Mouse (Mus musculus) layer of hippocampus, adult 18-20 months (tissue): Measurements from ENCODE around the gene Spata45. TPM values are rescaled to one million over a fixed set of nuclear protein-coding genes. Genes with fewer than 3 reads are reported as not detected.

ENCODE experiments used
- DNase-seq, 2 experiments: peaks; one replicate each; pipeline ENCODE4 v3.0.0; 2022; ENCODE audit warnings: low spot score in 2 of 2
- total RNA-seq, 2 experiments: library from RNA; stranded (reverse); gene quantifications; 2 replicates each; pipeline ENCODE4 v1.2.3; 2021

The Spata45 gene
- total RNA-seq, 2 experiments from 2014 or later, result not detected

GRCm38 (mm10) chr1:191041352-191041751, 4.9 kb downstream of the Spata45 start:
- DNase-seq, result no peak

GRCm38 (mm10) chr1:191042106-191042505, 5.7 kb downstream of the Spata45 start:
- no peak for DNase-seq

GRCm38 (mm10) chr1:191042688-191043087, 6.2 kb downstream of the Spata45 start:
- no peak for DNase-seq

GRCm38 (mm10) chr1:191045264-191045663, 8.8 kb downstream of the Spata45 start:
- no peak for DNase-seq

- DNase-seq, result no peak
Measured at GRCm38 (mm10) chr1:191046231-191046824, 9.9 kb downstream of the Spata45 start.

DNA sequence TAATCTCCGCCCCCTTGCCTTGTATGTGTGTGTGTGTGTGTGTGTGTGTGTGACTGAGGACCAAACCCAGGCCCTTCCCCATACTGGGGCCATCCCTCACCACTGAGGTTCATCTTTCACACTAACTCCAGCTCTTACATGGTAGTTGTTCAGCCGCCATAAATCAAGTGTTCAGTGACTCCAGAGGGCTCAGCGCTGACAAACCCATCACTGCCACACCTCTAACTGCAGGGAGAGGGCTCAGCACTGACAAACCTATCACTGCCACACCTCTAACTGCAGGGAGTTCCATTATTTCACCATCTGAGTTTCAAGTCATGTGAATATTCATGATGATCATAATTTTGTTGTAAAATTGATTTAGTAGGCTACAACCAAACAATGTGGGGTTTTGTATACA, 17.1 kb downstream of the Spata45 start:
- DNase-seq, result no peak

- no peak for DNase-seq
Measured at GRCm38 (mm10) chr1:191054870-191055532, 18.6 kb downstream of the Spata45 start.

GRCm38 (mm10) chr1:191055533-191055873, 19.1 kb downstream of the Spata45 start:
- no peak for DNase-seq

DNA sequence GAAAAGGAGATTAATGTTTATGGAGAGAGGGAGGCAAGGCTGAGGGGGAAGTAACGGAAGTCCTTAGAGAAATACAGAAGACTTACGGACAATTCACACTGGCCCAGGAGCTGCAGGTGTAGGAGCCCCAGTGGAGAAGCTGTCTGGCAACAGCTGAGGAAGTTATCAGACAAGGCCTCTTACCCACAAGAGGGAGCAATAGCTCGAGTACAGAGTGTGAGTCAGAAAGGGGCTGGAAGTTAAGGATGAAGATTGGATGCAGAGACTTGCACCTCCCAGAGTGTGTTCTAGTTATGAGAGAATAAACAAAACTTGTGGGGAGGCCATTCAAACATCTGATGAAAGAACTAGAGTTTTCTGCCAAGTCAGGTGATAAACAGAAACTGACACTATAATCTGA, 21.0 kb downstream of the Spata45 start:
- DNase-seq, result no peak

GRCm38 (mm10) chr1:191062241-191062780, 25.9 kb downstream of the Spata45 start:
- no peak for DNase-seq

DNA sequence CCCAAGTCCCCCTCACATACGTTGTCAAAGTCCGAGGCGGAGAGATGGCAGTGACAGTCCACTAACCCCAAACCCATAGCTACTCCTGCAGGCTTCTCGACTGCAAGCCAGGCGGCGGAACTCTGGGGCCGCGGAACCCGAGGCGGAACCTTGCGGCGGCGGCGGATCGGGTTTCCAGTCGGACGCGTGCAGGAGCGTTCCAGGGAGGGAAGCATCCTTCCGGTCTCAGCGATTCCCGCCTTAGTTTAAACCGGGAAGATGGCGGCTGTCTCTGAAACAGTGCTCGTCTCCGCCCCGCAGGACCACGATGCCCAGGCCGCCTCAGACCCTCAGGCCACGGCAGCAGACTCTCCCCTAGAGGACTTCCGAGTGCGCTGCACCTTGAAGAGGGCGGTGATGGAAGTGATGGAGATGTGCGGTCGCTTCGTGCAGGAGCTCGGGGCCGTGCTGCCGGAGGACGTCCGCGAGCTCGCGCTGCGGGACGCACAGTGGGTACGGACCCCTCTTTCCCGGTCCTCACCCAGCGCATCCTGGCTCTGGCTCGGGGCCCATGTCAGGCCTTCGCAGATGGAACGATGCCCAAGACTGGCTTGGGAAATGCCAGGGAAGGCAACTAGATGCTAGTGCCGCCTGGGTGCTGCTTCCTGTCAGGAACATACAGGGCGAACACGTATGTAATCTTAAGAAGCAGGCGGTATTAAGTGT, 26.5 kb downstream of the Spata45 start, which contains the start of the genes Tatdn3 and Nsl1:
Gene Tatdn3 (minus strand): TSS at position 152 of the 705 bp plus-strand sequence.
Gene Nsl1 (plus strand): TSS at position 232 of the 705 bp plus-strand sequence.
- peak; percentile 87 to 92 for DNase-seq

- DNase-seq, result no peak
Measured at GRCm38 (mm10) chr1:191063700-191064099, 27.3 kb downstream of the Spata45 start.

GRCm38 (mm10) chr1:191064535-191064934, 28.1 kb downstream of the Spata45 start:
- DNase-seq, result no peak

- DNase-seq, result no peak
Measured at GRCm38 (mm10) chr1:191065188-191065587, 28.7 kb downstream of the Spata45 start.

DNA sequence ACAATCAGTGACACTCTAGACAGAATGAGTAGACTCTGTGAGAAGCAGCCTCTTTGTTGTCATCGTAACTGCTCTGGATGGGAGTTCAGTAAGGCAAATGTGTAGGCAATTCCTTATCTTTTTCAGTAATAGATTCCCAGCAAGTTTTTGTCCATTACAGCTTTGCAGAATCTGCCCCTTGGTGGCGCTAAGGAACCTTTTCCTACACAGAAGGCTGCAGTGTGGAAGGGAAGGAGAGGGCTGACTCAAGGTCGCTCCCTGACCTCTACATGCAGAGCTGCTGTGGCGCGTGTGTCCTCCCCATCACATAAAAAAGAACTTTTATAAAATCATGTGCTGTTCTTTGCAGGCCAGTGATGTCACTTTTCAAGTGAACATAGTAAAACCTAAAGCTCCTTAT, 31.9 kb downstream of the Spata45 start:
- DNase-seq, result no peak

DNA sequence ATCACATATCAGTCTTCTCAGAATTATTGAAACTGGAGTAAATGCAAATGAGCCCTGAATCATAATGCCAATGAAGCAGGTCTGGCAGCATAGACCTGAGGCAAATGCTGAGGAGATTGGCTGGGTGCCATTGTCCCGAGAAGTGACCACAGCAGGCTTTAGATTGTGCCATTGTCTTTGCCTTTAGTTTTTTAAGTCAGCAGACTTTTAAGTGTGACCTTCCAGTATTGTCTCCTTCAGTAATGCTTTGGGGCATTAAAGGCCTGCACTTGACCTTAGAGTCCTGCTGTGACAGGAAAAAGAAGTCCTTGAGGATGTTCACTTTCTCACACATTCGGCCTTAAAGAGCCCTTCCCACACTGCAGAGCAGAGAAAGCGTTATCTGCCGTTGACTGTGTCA, 33.8 kb downstream of the Spata45 start:
- DNase-seq, result no peak

GRCm38 (mm10) chr1:191071613-191072012, 35.2 kb downstream of the Spata45 start:
- no peak for DNase-seq

GRCm38 (mm10) chr1:191072329-191072913, 36.0 kb downstream of the Spata45 start:
- DNase-seq, result no peak

DNA sequence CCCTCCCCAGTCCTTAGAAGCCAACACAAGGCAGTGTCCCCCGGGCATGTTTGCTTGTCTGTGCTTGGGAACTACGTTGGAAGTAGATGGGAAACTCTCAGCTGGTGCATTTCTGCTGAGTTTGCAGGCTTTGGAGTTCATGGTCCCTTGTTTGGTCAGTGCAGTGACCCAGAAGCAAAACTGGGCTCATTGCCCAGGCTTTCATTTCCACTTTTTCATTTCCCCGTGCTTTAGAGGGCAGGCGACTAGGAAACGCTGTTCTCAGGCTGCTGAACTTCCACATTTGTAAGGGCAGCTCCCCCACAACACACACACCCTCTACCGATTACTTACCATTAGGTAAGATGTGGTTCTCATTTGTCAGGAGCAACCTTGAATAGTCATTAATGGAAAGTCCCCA, 36.6 kb downstream of the Spata45 start:
- no peak for DNase-seq

DNA sequence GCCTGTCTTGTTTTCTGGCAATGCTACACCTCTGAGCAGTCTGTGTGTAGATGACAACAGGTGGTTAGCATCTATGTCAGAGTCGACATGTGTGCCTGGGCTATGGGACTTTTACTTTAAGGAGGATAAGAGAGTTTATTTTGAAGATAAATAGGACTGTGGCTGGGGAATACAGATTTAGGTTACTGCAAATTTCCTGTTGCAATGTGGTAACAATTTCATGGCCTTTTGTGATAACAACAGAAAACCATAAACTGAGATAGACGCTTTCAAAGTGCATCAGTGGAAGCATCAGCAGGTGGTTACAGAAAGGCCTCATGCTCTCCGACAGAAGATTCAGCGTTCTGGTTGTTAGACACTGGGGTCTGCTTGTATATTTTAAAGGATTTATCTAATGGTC, 37.0 kb downstream of the Spata45 start:
- DNase-seq, result no peak

DNA sequence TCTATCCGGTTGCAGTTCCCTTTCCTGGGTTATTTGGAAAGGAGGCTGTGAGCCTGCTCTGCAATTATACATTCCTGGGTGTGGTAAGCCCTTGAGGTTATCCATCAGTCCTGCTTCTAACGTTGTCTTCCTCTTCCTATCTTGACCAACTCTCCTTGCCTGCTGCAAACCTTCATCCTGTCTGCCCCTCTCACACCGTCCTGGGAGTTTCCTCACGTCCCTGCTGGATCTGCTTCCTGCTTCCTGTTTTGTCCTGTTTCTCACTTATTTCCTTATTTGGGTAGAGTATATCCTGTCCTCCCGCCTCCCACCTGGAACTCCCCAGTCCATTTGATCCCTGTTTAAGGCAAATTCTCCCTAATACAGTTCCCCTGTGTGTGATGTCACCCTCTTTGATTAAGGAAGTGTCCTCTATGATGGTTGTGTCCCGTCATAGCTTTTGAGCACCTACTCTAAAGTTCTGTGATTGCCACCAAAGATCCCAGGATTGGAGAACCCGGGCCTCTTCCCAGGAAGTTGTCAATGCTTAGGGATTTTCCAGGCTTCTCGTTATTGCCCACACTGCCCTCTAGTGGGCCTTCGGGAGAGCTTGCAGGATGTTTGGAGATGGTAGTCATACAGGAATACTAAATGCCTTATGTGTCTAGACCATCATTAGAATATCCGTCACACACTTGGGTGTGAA, 38.9 kb downstream of the Spata45 start:
- DNase-seq, result peak; percentile 21 to 70
